Mouse (Mus musculus) left cerebral cortex, postnatal 4 days (tissue): ENCODE results near the gene Btf3l4. TPM values are rescaled to one million over a fixed set of nuclear protein-coding genes. Genes with fewer than 3 reads are reported as not detected.
A peak's percentile ranks its signal among the peaks of the same experiment; 100 is the strongest.

Experiments used
- DNase-seq: peaks from one replicate; pipeline ENCODE4 v3.0.0-alpha.2; 2022
- intact Hi-C: fragments of 180-260 bp; cut with DNase I; formaldehyde crosslinking; loops from one replicate; pipeline ENCODE4 v1.15.1; 2025
- total RNA-seq, 2 experiments: library from RNA; stranded (reverse); gene quantifications; 2 replicates each; pipeline ENCODE4 v1.2.3; 2021

Gene Btf3l4
- total RNA-seq, result 100 to 1,000 TPM in 1 of 2 experiments, 10 to 100 TPM in 1; 99.8 to 114 TPM

GRCm38 (mm10) chr4:108832916-108833827 is at the start of gene Btf3l4:
Gene Btf3l4 (minus strand): TSS chr4:108833614.
- peak; percentile 96 for DNase-seq
- intact Hi-C loops, result no loop called here

DNA sequence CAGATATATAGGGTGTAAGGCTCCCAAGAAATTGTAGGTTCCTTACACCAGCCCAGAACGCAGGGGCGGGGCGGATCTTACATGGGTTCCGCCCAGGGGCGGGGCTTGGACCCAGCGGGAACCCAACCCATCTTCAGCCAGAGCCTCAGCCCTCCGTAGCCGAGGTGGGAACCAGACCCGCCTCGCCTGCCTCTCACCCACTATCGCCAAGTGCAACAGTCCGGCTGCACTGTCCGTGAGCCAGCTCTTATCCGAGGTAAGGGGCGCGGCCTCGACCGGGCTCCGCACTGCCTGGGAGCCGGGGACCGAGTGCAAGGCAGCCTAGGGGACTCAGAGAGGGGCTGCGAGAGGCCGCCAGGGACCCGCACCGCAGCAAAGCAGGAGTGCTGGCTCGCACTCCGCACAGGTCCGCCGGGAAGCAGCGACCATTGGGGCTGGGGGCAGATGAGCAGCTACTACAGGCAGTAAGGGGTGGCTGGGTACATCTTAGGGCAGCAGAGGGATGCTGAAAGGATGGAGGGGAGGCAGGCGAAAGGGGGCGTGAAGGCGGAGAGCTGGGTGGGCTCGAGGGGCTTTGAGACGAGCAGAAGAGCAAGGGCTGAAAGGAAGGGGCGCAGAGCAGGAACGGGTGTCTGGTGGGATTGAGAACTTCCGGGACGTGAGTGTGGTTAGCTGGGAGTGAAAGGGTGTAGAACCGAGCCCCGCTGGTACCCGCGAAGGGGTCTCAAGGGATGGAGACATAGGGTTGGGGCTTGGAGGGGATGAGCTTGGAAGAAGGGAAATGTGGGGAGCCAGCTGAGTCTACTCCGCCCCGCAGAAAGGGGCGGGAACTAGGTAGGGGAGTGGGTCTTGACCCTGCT is 45.8 kb upstream of the Btf3l4 start, which contains the start of gene Rab3b:
TSS of gene Rab3b (plus strand) at position 101 of the 860 bp plus-strand sequence.
- intact Hi-C loops, result loop anchor here (10.0 kb wide), 2 partner anchors 156 to 276 kb away; no protein-coding TSS in a partner anchor
- DNase-seq, result peak; percentile 69

DNA sequence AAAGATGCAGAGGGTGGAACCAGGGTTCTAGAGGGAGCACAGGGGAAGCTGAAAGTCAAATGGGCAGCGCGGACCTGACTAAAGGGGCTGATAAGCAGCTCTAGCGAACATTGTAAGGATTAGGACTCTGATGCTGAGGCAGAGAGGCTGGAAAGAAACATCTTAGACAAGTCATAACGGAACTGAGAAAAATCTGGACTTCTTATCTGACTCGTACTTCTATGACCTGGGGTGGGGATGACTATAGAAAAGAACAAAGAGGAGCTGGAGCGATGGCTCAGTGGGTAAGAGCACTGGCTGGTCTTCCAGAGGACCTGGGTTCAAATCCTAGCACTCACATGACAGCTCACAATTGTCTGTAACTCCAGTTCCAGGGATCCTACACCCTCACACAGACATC is 44.5 kb upstream of the Btf3l4 start:
- no peak for DNase-seq
- intact Hi-C loops, result loop anchor here (10.0 kb wide), 2 partner anchors 157 to 277 kb away; no protein-coding TSS in a partner anchor

DNA sequence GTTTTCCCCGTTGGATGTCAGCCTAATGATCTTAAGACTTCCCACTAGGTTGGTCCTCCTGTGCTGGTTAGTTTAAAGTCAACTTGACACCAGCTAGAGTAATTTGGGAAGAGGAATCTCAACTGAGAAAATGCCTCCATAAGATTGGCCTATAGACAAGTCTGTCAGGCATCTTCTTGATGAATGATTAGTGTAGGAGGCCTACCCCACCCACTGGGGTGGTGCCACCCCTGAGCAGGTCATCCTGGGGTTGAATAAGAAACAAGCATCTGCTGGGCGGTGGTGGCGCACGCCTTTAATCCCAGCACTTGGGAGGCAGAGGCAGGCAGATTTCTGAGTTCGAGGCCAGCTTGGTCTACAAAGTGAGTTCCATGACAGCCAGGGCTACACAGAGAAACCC is 40.3 kb upstream of the Btf3l4 start:
- no peak for DNase-seq
- intact Hi-C loops, result loop anchor here (10.0 kb wide), 2 partner anchors 161 to 281 kb away; no protein-coding TSS in a partner anchor

- DNase-seq, result peak; percentile 83
- intact Hi-C loops, result loop anchor here (2.0 to 10.0 kb wide), 3 partner anchors 107 to 285 kb away; no protein-coding TSS in a partner anchor
These were observed 36.4 kb upstream of the Btf3l4 start for GRCm38 (mm10) chr4:108869730-108870374.

DNA sequence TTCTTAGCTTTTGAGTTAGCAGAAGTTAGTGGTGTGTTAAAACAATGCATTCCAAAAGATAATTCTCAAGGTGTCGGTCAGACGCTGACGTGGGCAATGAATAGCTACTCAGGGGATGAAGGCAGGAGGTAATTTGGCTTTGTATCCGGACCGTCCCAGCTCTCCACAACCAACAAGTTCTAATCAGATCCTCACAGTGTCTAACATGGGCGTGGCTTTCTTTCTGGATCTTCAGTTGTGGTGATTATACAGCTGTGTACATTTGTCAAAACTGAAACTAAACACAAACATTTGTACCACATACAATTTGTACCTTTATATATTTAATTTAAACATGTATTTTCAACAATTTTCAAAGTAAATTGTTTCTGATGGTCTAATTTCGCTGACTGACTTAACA is 33.4 kb upstream of the Btf3l4 start:
- no peak for DNase-seq
- intact Hi-C loops, result no loop called here

DNA sequence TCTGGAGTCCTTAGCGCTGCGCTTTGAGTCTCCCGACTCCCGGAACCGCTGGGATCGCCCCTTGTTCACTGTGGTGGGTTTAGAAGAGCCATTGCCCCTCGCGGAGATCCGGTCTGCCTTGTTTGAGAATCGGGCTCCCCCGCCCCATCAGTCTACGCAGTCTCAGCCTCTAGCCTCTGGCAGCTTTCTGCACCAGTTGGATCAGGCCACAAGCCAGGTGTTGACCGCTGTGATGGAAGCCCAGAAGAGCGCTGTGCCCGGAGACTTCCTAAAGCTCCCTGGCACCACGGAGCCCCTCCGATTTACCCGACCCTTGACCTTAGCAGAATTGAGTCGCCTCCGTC is 15.1 kb upstream of the Btf3l4 start, which contains the start of gene A730015C16Rik:
TSS of gene A730015C16Rik (minus strand) at position 115 of the 344 bp plus-strand sequence.
- DNase-seq, result peak; percentile 39
- intact Hi-C loops, result no loop called here

DNA sequence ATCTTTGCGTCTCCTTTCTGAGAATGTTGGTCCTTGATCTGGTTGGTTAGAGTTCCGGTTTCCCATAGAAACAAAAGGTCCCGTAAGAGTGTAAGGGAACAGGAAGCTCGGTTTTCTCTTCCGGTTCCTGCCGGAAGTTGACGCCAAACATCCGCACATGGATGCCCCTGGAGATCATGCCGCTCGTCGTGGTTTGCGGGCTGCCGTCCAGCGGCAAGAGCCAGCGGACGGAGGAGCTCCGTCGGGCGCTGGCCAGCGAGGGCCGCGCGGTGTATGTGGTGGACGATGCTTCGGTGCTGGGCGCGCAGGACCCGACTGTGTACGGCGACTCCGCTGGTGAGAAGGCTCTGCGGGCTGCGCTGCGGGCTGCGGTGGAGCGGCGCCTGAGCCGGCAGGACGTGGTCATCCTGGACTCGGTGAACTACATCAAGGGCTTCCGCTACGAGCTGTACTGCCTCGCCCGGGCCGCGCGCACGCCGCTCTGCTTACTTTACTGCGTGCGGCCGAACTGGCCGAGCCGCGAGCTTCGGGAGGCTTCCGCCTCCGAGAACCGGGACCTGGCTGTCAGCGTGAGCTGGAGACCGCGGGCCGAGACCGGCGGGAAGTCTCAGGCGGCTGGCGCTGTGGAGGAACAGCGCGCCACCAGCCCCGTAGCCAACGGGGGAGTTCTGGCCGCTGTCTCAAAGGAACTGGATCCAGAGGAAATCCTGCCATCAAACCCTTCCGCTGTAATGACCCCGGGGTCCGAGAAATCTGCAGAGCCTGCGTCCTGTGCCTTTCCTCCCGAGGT is 14.5 kb upstream of the Btf3l4 start, which contains the start of gene Kti12:
TSS of gene Kti12 (plus strand) at position 71 of the 790 bp plus-strand sequence.
- intact Hi-C loops, result no loop called here
- peak; percentile 81 for DNase-seq

GRCm38 (mm10) chr4:108845824-108846569 is 12.6 kb upstream of the Btf3l4 start:
- intact Hi-C loops, result no loop called here
- no peak for DNase-seq

DNA sequence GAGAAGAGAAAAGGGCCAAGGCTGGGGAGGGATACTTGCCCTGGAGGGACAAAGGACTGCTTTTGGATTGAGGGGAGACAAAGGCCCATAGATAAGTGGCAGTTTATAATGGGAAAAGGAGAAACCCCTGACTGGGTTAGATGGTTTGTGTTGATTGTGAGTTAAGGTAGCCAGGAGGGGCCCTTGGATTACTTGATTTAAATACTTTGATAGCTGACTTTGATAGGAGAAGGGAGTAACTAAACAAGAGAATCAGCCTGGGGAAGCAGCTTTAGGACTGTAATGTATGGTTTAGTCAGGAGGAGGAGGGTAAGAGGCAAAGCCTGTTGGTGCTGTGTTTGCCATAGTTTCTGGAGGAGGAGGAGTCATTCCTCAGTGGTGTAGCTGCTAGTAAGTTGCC is 9.9 kb upstream of the Btf3l4 start:
- no peak for DNase-seq
- intact Hi-C loops, result no loop called here

- intact Hi-C loops, result no loop called here
These were observed 8.6 kb upstream of the Btf3l4 start for GRCm38 (mm10) chr4:108841920-108842578.

GRCm38 (mm10) chr4:108838031-108838430 is 4.6 kb upstream of the Btf3l4 start:
- intact Hi-C loops, result no loop called here
- no peak for DNase-seq

More at GRCm38 (mm10) chr4:108841920-108842578, 8.6 kb upstream of the Btf3l4 start:
- no peak for DNase-seq

GRCm38 (mm10) chr4:108835496-108835895 is 2.1 kb upstream of the Btf3l4 start:
- intact Hi-C loops, result no loop called here
- no peak for DNase-seq

- DNase-seq, result peak; percentile 28
- intact Hi-C loops, result no loop called here
These were observed 1.5 kb upstream of the Btf3l4 start for GRCm38 (mm10) chr4:108834971-108835311.

GRCm38 (mm10) chr4:108834115-108834970 is 929 bp upstream of the Btf3l4 start, which contains the start of gene Txndc12:
Gene Txndc12 (plus strand): TSS chr4:108834601.
- intact Hi-C loops, result no loop called here
- DNase-seq, result peak; percentile 87

DNA sequence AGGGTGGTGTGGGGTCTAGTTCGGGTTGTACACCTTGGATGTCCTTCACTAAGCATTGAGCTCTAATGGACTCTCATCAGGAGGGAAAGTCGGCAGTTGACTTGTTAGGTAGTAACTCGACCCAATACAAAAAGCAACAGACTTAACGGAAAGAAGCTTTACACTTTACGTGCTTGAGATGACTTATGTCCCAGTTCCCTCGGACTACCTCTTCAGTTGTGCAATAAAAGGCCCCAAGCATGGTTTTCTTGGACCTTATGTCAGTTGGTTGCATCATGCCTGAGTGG is 357 bp upstream of the Btf3l4 start:
- intact Hi-C loops, result no loop called here
- no peak for DNase-seq

DNA sequence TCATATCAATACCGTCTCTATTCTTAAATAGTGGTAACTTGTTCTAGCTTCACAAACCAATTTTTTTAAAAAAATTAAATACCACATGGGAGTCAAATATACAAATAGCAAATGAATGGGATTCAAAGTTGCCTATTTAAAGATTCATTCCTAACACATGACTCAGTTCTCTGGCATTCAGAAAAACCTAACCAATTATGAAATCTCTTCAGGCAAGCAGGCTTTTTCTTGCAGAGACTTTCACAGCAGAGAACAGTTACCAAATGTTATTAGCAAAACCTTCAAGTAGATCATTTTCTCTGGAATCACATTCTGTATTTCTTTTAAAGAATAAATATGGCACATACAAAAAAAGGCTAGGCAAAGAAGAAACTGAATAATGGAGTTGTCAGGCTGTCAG is 2.7 kb downstream of the Btf3l4 start:
- DNase-seq, result no peak
- intact Hi-C loops, result no loop called here

DNA sequence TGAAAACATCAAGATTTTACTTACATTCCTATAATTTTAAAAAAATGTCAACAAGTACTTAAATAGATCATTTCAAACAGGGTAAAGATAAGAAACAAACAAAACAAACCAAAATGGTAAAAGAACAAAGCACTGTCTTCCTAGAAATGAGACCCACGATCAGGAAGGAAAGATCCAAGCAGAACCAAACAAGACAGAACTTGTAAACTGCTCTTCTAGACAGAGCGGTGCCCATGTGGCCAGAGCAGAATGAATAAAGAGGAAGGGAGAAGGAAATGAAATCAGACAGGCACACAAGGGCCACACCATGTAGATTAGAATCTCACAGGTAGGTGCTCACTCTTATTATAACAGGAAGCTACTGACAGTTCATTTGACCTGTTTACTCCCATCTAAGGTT is 6.8 kb downstream of the Btf3l4 start:
- DNase-seq, result no peak
- intact Hi-C loops, result no loop called here
